Mouse (Mus musculus) hindbrain, embryonic 10.5 days (tissue): ENCODE results near the gene Cdkal1. TPM values are rescaled to one million over a fixed set of nuclear protein-coding genes. Genes with fewer than 3 reads are reported as not detected.

ENCODE experiments used
- DNase-seq: peaks from one replicate; pipeline ENCODE4 v3.0.0-alpha.2; 2017; ENCODE audit warnings: low spot score
- H3K27ac ChIP-seq: fragments of 300-500 bp; sonication (generic); 2 replicates; pipeline ENCODE4 v1.5.1; 2016; ENCODE audit warnings: mild to moderate bottlenecking, moderate library complexity
- H3K27me3 ChIP-seq: fragments of 300-500 bp; sonication (generic); 2 replicates; pipeline ENCODE4 v1.6.1; 2016; ENCODE audit warnings: mild to moderate bottlenecking; ENCODE audit not compliant: poor library complexity, insufficient read depth, severe bottlenecking
- H3K36me3 ChIP-seq: fragments of 300-500 bp; sonication (generic); 2 replicates; pipeline ENCODE4 v1.6.1; 2016; ENCODE audit warnings: mild to moderate bottlenecking, moderate library complexity
- H3K4me1 ChIP-seq: fragments of 300-500 bp; sonication (generic); replicated peaks from 2 replicates; pipeline ENCODE4 v1.6.1; 2016; ENCODE audit warnings: mild to moderate bottlenecking
- H3K4me3 ChIP-seq: fragments of 300-500 bp; sonication (generic); 2 replicates; pipeline ENCODE4 v1.5.1; 2016; ENCODE audit warnings: mild to moderate bottlenecking, moderate library complexity
- H3K9me3 ChIP-seq: fragments of 300-500 bp; sonication (generic); 2 replicates; pipeline ENCODE4 v1.6.1; 2016; ENCODE audit warnings: mild to moderate bottlenecking, moderate library complexity
- WGBS: fragments of 180-500 bp; shearing (Covaris S2); methylation state at CpG from one replicate; pipeline ENCODE4 v1.1.7; 2016; 5-methylcytosine and 5-hydroxymethylcytosine counted together
- polyA plus RNA-seq: library from polyadenylated mRNA; unstranded; fragments of >200 nt; fragmentation: Nextera tagmentation; extraction: Ambion mirVana; gene quantifications from 2 replicates; pipeline ENCODE4 v1.2.1, GENCODE M21; 2016

Cdkal1 gene
- polyA plus RNA-seq, 1 experiment from 2014 or later = 29.6 TPM

GRCm38 (mm10) chr13:29603597-29603996 lies 251.9 kb downstream of the Cdkal1 start:
- peak overlapping the region; percentile 53; the same call in 1 of the 2 replicates for H3K27ac ChIP-seq
- no peaks in the 10 kb centered on the region for H3K9me3 ChIP-seq
- no peaks in the 10 kb centered on the region for H3K36me3 ChIP-seq
- H3K4me1 ChIP-seq = peaks cover under 1% of the 10 kb centered on the region
- no peak for DNase-seq
- no peaks in the 10 kb centered on the region for H3K27me3 ChIP-seq
- no peak overlapping the region for H3K4me3 ChIP-seq
- 66% methylated on average over 6 of the region's 6 CpGs for WGBS

GRCm38 (mm10) chr13:29601033-29601432 lies 254.4 kb downstream of the Cdkal1 start:
- Histone ChIP-seq H3K27ac (no peak overlapping the region), H3K36me3 (no peaks in the 10 kb centered on the region), H3K4me3 (no peak overlapping the region), H3K4me1 (no peaks in the 10 kb centered on the region), H3K9me3 (no peaks in the 10 kb centered on the region), H3K27me3 (no peaks in the 10 kb centered on the region)
- no peak for DNase-seq
- WGBS = 90% methylated on average over 2 of the region's 2 CpGs

GRCm38 (mm10) chr13:29599646-29600045 lies 255.8 kb downstream of the Cdkal1 start:
- WGBS = 53% methylated on average over 2 of the region's 2 CpGs
- no peaks in the 10 kb centered on the region for H3K27me3 ChIP-seq
- no peaks in the 10 kb centered on the region for H3K9me3 ChIP-seq
- H3K27ac ChIP-seq = no peak overlapping the region
- no peaks in the 10 kb centered on the region for H3K36me3 ChIP-seq
- H3K4me3 ChIP-seq = no peak overlapping the region
- no peak for DNase-seq
- H3K4me1 ChIP-seq = no peaks in the 10 kb centered on the region

GRCm38 (mm10) chr13:29596735-29597134 lies 258.7 kb downstream of the Cdkal1 start:
- Histone ChIP-seq H3K9me3 (peaks cover 7% of the 10 kb centered on the region), H3K36me3 (peaks cover 10% of the 10 kb centered on the region; the same call in 1 of the 2 replicates), H3K4me3 (no peak overlapping the region), H3K27me3 (no peaks in the 10 kb centered on the region), H3K27ac (no peak overlapping the region), H3K4me1 (no peaks in the 10 kb centered on the region)
- DNase-seq = no peak
- WGBS = 74% methylated on average over 3 of the region's 3 CpGs

- 91% methylated on average over 3 of the region's 3 CpGs for WGBS
- Histone ChIP-seq H3K4me1 (no peaks in the 10 kb centered on the region), H3K4me3 (no peak overlapping the region), H3K27ac (no peak overlapping the region), H3K9me3 (peaks cover 7% of the 10 kb centered on the region), H3K36me3 (peaks cover 10% of the 10 kb centered on the region; the same call in 1 of the 2 replicates), H3K27me3 (no peaks in the 10 kb centered on the region)
- DNase-seq = no peak
Measured at GRCm38 (mm10) chr13:29593096-29593495, 262.4 kb downstream of the Cdkal1 start.

GRCm38 (mm10) chr13:29590685-29591084 lies 264.8 kb downstream of the Cdkal1 start:
- Histone ChIP-seq H3K4me3 (no peak overlapping the region), H3K4me1 (no peaks in the 10 kb centered on the region), H3K9me3 (peaks cover 7% of the 10 kb centered on the region), H3K27me3 (no peaks in the 10 kb centered on the region), H3K27ac (peak overlapping the region; percentile 35; the same call in 1 of the 2 replicates), H3K36me3 (peaks cover 10% of the 10 kb centered on the region; the same call in 1 of the 2 replicates)
- DNase-seq = no peak
- 83% methylated on average over 5 of the region's 5 CpGs for WGBS

- DNase-seq = no peak
- 76% methylated on average over 5 of the region's 5 CpGs for WGBS
Measured at GRCm38 (mm10) chr13:29590164-29590563, 265.3 kb downstream of the Cdkal1 start.

GRCm38 (mm10) chr13:29588693-29589092 lies 266.8 kb downstream of the Cdkal1 start:
- H3K36me3 ChIP-seq = peaks cover 10% of the 10 kb centered on the region; the same call in 1 of the 2 replicates
- H3K27me3 ChIP-seq = no peaks in the 10 kb centered on the region
- H3K4me3 ChIP-seq = no peak overlapping the region
- H3K4me1 ChIP-seq = no peaks in the 10 kb centered on the region
- no peak for DNase-seq
- WGBS = 92% methylated on average over 4 of the region's 4 CpGs
- peak overlapping the region; percentile 16; the same call in 1 of the 2 replicates for H3K27ac ChIP-seq
- peaks cover 7% of the 10 kb centered on the region for H3K9me3 ChIP-seq

More at GRCm38 (mm10) chr13:29590164-29590563, 265.3 kb downstream of the Cdkal1 start:
- H3K9me3 ChIP-seq = peaks cover 7% of the 10 kb centered on the region
- H3K4me3 ChIP-seq = no peak overlapping the region
- H3K4me1 ChIP-seq = no peaks in the 10 kb centered on the region
- H3K27ac ChIP-seq = no peak overlapping the region
- H3K27me3 ChIP-seq = no peaks in the 10 kb centered on the region
- H3K36me3 ChIP-seq = peaks cover 10% of the 10 kb centered on the region; the same call in 1 of the 2 replicates

GRCm38 (mm10) chr13:29581762-29582700 lies 273.4 kb downstream of the Cdkal1 start:
- no peaks in the 10 kb centered on the region for H3K9me3 ChIP-seq
- H3K4me1 ChIP-seq = 0 out of 2 replicates have a peak, but pooled peaks cover 10% of the 10 kb centered on the region
- no peaks in the 10 kb centered on the region for H3K36me3 ChIP-seq
- WGBS = 79% methylated on average over 9 of the region's 9 CpGs
- no peak for DNase-seq
- H3K27me3 ChIP-seq = no peaks in the 10 kb centered on the region
- H3K27ac ChIP-seq = peak overlapping the region; percentile 0; the same call in 1 of the 2 replicates
- H3K4me3 ChIP-seq = no peak overlapping the region

GRCm38 (mm10) chr13:29580780-29581179 lies 274.7 kb downstream of the Cdkal1 start:
- H3K9me3 ChIP-seq = no peaks in the 10 kb centered on the region
- no peaks in the 10 kb centered on the region for H3K27me3 ChIP-seq
- no peak overlapping the region for H3K27ac ChIP-seq
- 0 out of 2 replicates have a peak, but pooled peaks cover 10% of the 10 kb centered on the region for H3K4me1 ChIP-seq
- no peaks in the 10 kb centered on the region for H3K36me3 ChIP-seq
- H3K4me3 ChIP-seq = no peak overlapping the region
- no peak for DNase-seq
- 86% methylated on average over 7 of the region's 7 CpGs for WGBS

GRCm38 (mm10) chr13:29580009-29580408 lies 275.5 kb downstream of the Cdkal1 start:
- 80% methylated on average over 3 of the region's 3 CpGs for WGBS
- H3K36me3 ChIP-seq = no peaks in the 10 kb centered on the region
- H3K27ac ChIP-seq = no peak overlapping the region
- H3K9me3 ChIP-seq = no peaks in the 10 kb centered on the region
- no peak for DNase-seq
- no peaks in the 10 kb centered on the region for H3K27me3 ChIP-seq
- 0 out of 2 replicates have a peak, but pooled peaks cover 10% of the 10 kb centered on the region for H3K4me1 ChIP-seq
- no peak overlapping the region for H3K4me3 ChIP-seq

GRCm38 (mm10) chr13:29578621-29579020 lies 276.9 kb downstream of the Cdkal1 start:
- no peaks in the 10 kb centered on the region for H3K27me3 ChIP-seq
- 0 out of 2 replicates have a peak, but pooled peaks cover 10% of the 10 kb centered on the region for H3K4me1 ChIP-seq
- H3K36me3 ChIP-seq = no peaks in the 10 kb centered on the region
- H3K4me3 ChIP-seq = no peak overlapping the region
- WGBS = 89% methylated on average over 3 of the region's 3 CpGs
- H3K9me3 ChIP-seq = no peaks in the 10 kb centered on the region
- no peak overlapping the region for H3K27ac ChIP-seq
- no peak for DNase-seq

GRCm38 (mm10) chr13:29574784-29575183 lies 280.7 kb downstream of the Cdkal1 start:
- Histone ChIP-seq H3K36me3 (no peaks in the 10 kb centered on the region), H3K27ac (no peak overlapping the region), H3K9me3 (no peaks in the 10 kb centered on the region), H3K27me3 (no peaks in the 10 kb centered on the region), H3K4me1 (no peaks in the 10 kb centered on the region), H3K4me3 (no peak overlapping the region)
- no peak for DNase-seq
- 71% methylated on average over 1 of the region's 1 CpGs for WGBS
